Mouse (Mus musculus): Measurements from ENCODE around the gene Tpk1.

DNA sequence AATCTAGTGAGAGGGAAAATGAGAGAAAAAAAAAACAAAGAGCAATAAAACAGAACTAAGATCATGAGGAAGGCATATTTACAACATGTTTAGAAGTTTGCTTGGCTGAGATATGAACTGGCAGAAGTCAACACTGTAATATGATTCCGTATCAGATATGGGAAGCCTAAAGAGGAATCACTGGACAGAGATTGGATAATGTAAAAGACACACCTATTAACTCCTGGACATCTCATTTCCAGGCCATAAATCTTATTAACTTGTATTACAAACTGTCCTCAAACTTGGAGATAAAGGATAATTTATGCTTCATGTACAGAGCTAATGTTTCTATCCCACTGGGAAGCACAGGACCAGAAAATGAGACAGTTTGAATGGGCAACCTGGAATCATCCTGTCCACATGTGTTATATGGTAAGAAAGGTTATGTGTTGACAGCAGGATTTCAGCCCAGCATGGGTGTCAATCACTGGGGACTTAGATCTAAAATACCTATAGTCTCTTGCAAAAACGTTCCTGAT is 203.2 kb downstream of the Tpk1 start:
- no peak for TF ChIP-seq POLR2A (IDR thresholded peaks at IDR 0.05; ENCODE audit: borderline replicate concordance, extremely low read depth, insufficient read depth, insufficient read length, poor library complexity, severe bottlenecking)
- TF ChIP-seq CTCF (IDR thresholded peaks at IDR 0.05; ENCODE audit: borderline replicate concordance, extremely low read depth, insufficient read depth, insufficient read length) = no peak

Data from brain, embryonic 14.5 days (tissue).